Mouse (Mus musculus) liver, embryonic 15.5 days (tissue): ENCODE measurements around the gene Lrig3. TPM values are rescaled to one million over a fixed set of nuclear protein-coding genes. Genes with fewer than 3 reads are reported as not detected.

Experiments used
- ATAC-seq: fragments of 200-750 bp; cut with Nextera tagmentation; 2 replicates; pipeline ENCODE4 v1.8.0; 2017; ENCODE audit warnings: moderate number of reproducible peaks, mild to moderate bottlenecking, moderate library complexity; ENCODE audit not compliant: insufficient read depth
- H3K27ac ChIP-seq: fragments of 300-500 bp; sonication (generic); replicated peaks from 2 replicates; pipeline ENCODE4 v1.5.1; 2015; ENCODE audit warnings: mild to moderate bottlenecking, inconsistent platforms
- H3K27me3 ChIP-seq: fragments of 300-500 bp; sonication (generic); 2 replicates; pipeline ENCODE4 v1.6.1; 2015; ENCODE audit warnings: mild to moderate bottlenecking, inconsistent platforms
- H3K36me3 ChIP-seq: fragments of 300-500 bp; sonication (generic); replicated peaks from 2 replicates; pipeline ENCODE4 v1.6.1; 2015; ENCODE audit warnings: moderate library complexity, mild to moderate bottlenecking, inconsistent platforms
- H3K4me1 ChIP-seq: fragments of 300-500 bp; sonication (generic); replicated peaks from 2 replicates; pipeline ENCODE4 v1.6.1; 2015; ENCODE audit warnings: inconsistent platforms
- H3K4me2 ChIP-seq: fragments of 300-500 bp; sonication (generic); 2 replicates; pipeline ENCODE4 v1.6.1; 2015; ENCODE audit warnings: moderate library complexity, mild to moderate bottlenecking, inconsistent platforms
- H3K4me3 ChIP-seq: fragments of 300-500 bp; sonication (generic); replicated peaks from 2 replicates; pipeline ENCODE4 v1.5.1; 2015; ENCODE audit warnings: mild to moderate bottlenecking, inconsistent platforms
- H3K9ac ChIP-seq: fragments of 300-500 bp; sonication (generic); 2 replicates; pipeline ENCODE4 v1.6.1; 2015; ENCODE audit warnings: moderate library complexity, mild to moderate bottlenecking, inconsistent platforms
- H3K9me3 ChIP-seq: fragments of 300-500 bp; sonication (generic); replicated peaks from 2 replicates; pipeline ENCODE4 v1.6.1; 2016; ENCODE audit warnings: inconsistent platforms
- WGBS: fragments of 180-500 bp; shearing (Covaris S2); methylation state at CpG from one replicate; pipeline ENCODE4 v1.1.7; 2015; ENCODE audit warnings: mixed read lengths; ENCODE audit not compliant: insufficient replicate concordance; 5-methylcytosine and 5-hydroxymethylcytosine counted together
- polyA plus RNA-seq: library from polyadenylated mRNA; unstranded; fragments of >200 nt; fragmentation: Nextera tagmentation; extraction: Ambion mirVana; gene quantifications from 2 replicates; pipeline ENCODE4 v1.2.1, GENCODE M21; 2015

The Lrig3 gene
- polyA plus RNA-seq, 1 experiment from 2014 or later: 0.85 TPM

DNA sequence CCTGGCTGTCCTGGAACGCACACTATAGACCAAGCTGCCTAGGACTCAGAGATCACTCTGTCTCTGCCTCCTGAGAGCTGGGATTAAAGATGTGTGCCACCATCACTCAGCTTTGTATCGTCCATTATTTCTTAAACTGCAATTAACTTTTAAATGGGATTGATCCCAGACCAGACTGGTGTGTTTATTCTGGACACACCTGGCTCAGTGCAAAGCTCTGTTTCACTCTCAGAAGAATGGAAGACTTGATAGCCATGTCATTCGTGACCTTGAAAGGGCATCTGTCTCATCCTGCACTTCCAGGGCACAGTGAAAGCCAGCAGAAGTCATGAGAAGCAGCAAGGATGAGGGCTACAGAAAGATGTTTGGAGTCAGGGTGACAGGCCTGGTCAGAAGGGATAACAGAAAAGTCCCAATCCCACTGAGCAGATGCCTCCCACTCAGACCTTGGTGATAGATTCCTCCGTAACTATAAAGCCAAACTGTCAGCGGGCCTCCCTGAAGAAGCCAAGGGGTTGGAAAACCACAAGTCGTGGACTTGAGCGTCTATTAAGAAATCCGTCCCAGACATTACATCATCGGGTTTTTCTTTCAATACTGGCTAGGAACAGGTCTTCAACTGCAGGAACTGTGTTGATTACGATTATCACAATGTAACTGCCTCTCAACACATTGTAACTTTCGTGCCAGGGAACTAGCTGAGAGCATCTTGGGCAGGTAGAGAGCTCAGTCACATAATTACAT, 25.5 kb upstream of the Lrig3 start:
- no peak for ATAC-seq
- no peaks in the 10 kb centered on the region for H3K4me1 ChIP-seq
- 45% methylated on average over 11 of the region's 11 CpGs for WGBS

GRCm38 (mm10) chr10:125943098-125943497, 22.9 kb upstream of the Lrig3 start:
- Histone ChIP-seq H3K27me3 (no peaks in the 10 kb centered on the region), H3K4me1 (no peaks in the 10 kb centered on the region), H3K4me2 (no peak overlapping the region), H3K27ac (no peak overlapping the region), H3K4me3 (no peak overlapping the region), H3K9ac (no peak overlapping the region), H3K36me3 (no peaks in the 10 kb centered on the region), H3K9me3 (no peaks in the 10 kb centered on the region)
- WGBS: 54% methylated on average over 5 of the region's 5 CpGs
- ATAC-seq: no peak

More for the DNA sequence above, 25.5 kb upstream of the Lrig3 start:
- H3K4me3 ChIP-seq: no peak overlapping the region
- no peak overlapping the region for H3K27ac ChIP-seq
- no peak overlapping the region for H3K9ac ChIP-seq
- H3K9me3 ChIP-seq: no peaks in the 10 kb centered on the region
- no peaks in the 10 kb centered on the region for H3K27me3 ChIP-seq
- H3K36me3 ChIP-seq: no peaks in the 10 kb centered on the region
- H3K4me2 ChIP-seq: no peak overlapping the region

DNA sequence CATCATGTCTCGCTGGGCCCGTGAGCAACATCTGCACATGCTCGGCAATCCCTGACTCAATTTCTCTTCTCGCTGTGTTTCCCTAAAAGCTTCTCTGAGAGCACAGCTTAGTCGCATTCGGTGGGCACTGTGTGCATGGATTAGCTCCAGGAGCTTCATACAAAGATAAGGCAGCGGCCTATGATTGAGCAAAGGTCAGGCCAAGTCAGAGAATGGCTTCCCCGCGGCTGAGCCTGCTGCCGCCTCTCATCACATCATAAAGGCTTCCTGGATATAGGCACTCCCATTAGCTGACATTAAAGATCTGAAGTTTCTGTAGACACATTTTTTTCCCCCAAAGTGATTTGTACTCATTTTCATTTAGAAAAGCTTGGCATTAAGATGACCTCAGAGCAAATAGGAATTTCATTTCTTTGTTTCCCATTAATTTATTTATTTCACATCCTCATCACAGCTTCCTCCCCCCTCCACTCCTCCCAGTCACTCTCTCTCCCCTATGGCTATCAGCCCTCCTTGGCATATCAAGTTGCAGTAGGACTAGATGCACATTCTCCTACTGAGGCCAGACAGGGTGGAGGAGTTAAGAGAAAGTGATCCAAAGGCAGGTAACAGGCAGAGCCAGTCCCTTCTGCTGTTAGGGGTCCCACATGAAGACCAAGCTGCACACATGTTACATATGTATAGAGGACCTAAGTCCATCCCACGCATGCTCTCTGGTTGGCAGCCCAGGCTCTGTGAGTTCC, 21.0 kb upstream of the Lrig3 start:
- WGBS: 67% methylated on average over 11 of the region's 11 CpGs
- Histone ChIP-seq H3K27ac (no peak overlapping the region), H3K4me1 (no peaks in the 10 kb centered on the region), H3K9me3 (no peaks in the 10 kb centered on the region), H3K4me3 (no peak overlapping the region), H3K4me2 (no peak overlapping the region), H3K27me3 (no peaks in the 10 kb centered on the region), H3K36me3 (no peaks in the 10 kb centered on the region), H3K9ac (no peak overlapping the region)
- no peak for ATAC-seq

DNA sequence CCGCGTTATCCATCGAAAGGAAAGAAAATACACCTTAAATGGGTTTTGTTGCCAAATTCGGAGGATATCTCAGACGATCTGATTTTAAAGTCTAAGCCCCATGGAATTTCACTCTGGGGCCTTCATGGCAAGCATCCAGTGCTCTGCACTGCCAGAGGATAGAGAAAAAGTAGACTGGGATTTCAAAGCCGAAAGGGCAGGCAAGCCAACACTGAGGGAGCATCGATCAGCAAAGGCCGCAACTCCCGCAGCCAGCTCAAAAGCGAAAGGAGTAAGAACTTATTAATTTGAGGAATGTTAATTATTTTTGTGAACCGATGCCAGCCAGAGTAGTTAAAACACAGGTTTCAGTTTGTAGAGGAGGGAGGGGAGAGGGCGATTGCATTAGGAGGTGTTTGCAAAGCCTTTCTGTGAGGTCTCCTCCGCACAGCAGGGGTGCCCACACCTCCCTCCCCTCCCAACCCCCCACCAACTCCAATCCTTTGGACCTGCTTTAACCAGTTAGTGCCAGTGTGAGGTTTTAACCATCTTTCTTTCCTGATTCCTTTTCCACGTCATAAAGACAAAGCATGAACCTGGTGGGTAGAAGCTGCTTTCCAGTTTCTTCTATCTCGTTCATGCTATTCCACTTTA, 17.0 kb upstream of the Lrig3 start:
- Histone ChIP-seq H3K9ac (no peak overlapping the region), H3K4me3 (no peak overlapping the region), H3K27ac (no peak overlapping the region), H3K4me2 (peak overlapping the region; percentile 21), H3K36me3 (no peaks in the 10 kb centered on the region), H3K4me1 (no peaks in the 10 kb centered on the region), H3K9me3 (no peaks in the 10 kb centered on the region), H3K27me3 (no peaks in the 10 kb centered on the region)
- 48% methylated on average over 15 of the region's 15 CpGs for WGBS
- ATAC-seq: no peak

- Histone ChIP-seq H3K36me3 (no peaks in the 10 kb centered on the region), H3K4me3 (no peak overlapping the region), H3K4me1 (no peaks in the 10 kb centered on the region), H3K9ac (no peak overlapping the region), H3K4me2 (no peak overlapping the region), H3K9me3 (no peaks in the 10 kb centered on the region), H3K27me3 (no peaks in the 10 kb centered on the region), H3K27ac (no peak overlapping the region)
- WGBS: 45% methylated on average over 5 of the region's 5 CpGs
- ATAC-seq: no peak
Measured at GRCm38 (mm10) chr10:125951633-125952032, 14.3 kb upstream of the Lrig3 start.

GRCm38 (mm10) chr10:125954343-125954742, 11.6 kb upstream of the Lrig3 start:
- Histone ChIP-seq H3K4me2 (no peak overlapping the region), H3K4me1 (no peaks in the 10 kb centered on the region), H3K9me3 (no peaks in the 10 kb centered on the region), H3K4me3 (no peak overlapping the region), H3K36me3 (no peaks in the 10 kb centered on the region), H3K9ac (no peak overlapping the region), H3K27me3 (no peaks in the 10 kb centered on the region), H3K27ac (no peak overlapping the region)
- ATAC-seq: no peak
- WGBS: 64% methylated on average over 7 of the region's 7 CpGs

DNA sequence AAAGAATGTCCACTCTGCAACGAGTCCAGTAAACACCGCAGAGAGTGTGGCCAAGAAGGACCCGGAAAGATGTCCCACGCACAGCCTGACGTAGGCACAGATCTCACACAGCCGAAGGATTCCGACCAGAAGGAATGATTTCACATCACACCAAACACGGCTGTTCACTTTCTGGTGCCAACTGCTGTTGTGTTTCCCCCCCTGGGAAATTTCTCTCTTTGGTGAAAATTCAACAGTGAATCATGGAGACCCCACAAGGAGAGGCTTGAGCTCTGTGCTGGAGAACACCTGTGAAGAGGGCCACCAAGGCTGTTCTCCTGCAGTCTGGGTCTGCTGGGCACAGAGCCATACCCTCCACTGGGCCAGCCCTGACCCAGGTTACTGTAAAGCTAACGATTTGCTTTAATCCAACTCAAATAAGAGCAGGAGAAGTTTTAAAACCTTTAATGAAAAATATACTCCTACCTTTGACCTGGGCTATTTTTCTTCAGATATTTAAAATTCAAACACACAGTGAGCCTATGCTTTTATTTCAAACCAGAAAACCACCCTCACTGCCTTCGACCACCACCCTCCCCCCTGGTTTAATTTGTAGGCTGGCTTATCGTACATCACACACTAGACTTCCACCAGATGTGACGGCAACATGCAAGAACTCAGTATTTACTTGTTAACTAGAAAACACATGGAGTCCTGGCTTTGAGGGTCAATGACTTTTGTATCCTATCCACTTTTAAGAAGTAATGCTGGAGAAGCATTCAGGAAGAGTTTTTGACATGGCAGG, 11.0 kb upstream of the Lrig3 start:
- ATAC-seq: no peak
- Histone ChIP-seq H3K36me3 (no peaks in the 10 kb centered on the region), H3K4me1 (no peaks in the 10 kb centered on the region), H3K27ac (no peak overlapping the region), H3K9me3 (no peaks in the 10 kb centered on the region), H3K4me2 (no peak overlapping the region), H3K9ac (no peak overlapping the region), H3K27me3 (no peaks in the 10 kb centered on the region), H3K4me3 (no peak overlapping the region)
- 70% methylated on average over 12 of the region's 12 CpGs for WGBS

DNA sequence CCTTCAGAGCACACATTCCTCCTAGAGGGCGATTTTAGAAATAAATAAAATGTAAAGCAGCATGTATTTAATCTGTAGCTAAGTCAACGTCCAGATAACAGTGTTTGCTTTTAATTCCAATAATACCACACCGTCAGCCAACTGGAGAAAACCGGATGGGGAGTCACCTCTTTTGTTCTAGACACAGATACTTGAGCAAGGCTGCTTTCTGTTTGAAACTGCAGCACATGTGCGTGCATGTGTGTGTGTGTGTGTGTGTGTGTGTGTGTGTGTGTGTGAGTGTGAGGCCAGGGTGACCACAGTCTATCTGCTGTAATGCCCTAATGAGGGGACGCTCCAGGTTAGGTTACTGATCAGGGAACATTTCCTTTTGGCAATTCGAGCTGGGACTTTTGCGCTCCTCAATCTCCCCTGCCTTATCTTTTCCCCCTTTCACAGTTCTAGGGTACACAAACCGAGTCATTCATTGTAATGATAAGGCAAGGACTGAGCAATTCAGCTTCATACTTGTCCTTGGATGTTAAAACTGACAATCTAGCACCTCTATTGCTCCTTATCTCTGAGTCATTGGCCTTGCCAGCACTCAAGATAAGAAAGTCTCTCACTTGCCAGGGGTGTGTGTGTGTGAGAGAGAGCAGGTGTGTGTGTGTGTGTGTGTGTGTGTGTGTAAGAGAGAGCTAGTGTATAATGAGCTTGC, 4.4 kb upstream of the Lrig3 start:
- 32% methylated on average over 9 of the region's 9 CpGs for WGBS
- Histone ChIP-seq H3K9ac (no peak overlapping the region), H3K4me1 (no peaks in the 10 kb centered on the region), H3K4me2 (no peak overlapping the region), H3K27ac (no peak overlapping the region), H3K27me3 (peaks cover 12% of the 10 kb centered on the region), H3K36me3 (no peaks in the 10 kb centered on the region), H3K9me3 (no peaks in the 10 kb centered on the region), H3K4me3 (no peak overlapping the region)
- ATAC-seq: no peak

DNA sequence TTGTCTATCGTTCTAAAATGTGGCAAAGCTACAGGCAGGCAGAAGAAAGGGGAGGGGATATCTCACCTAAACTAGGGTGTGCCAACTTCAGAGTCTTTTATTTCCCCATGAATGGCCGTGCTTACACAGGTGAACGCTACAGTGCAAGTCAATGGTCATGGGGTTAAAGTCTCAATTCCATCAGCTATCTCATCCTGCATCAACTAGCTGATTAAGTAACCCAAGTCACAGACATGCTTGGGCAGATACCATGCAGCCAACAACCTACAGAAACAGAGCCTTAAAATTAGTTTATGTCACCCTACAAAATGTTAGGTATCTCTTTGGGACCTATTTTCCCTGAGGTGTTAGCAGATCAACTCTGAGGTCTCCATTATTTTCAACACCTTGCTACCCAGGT, 1.3 kb upstream of the Lrig3 start:
- no peaks in the 10 kb centered on the region for H3K9me3 ChIP-seq
- peaks cover 33% of the 10 kb centered on the region for H3K27me3 ChIP-seq
- no peak overlapping the region for H3K4me2 ChIP-seq
- no peaks in the 10 kb centered on the region for H3K4me1 ChIP-seq
- H3K9ac ChIP-seq: no peak overlapping the region
- no peak overlapping the region for H3K4me3 ChIP-seq
- no peaks in the 10 kb centered on the region for H3K36me3 ChIP-seq
- no peak overlapping the region for H3K27ac ChIP-seq
- WGBS: 58% methylated on average over 3 of the region's 3 CpGs
- no peak for ATAC-seq

- 1% methylated on average over 56 of the region's 59 CpGs for WGBS
- ATAC-seq: peak; percentile 56
- H3K27ac ChIP-seq: no peak overlapping the region
Measured at GRCm38 (mm10) chr10:125966481-125967251, 698 bp downstream of the Lrig3 start.

More at GRCm38 (mm10) chr10:125966481-125967251, 698 bp downstream of the Lrig3 start:
- peaks cover 33% of the 10 kb centered on the region for H3K27me3 ChIP-seq
- H3K4me2 ChIP-seq: peak overlapping the region; percentile 72
- H3K36me3 ChIP-seq: no peaks in the 10 kb centered on the region
- peak overlapping the region; percentile 58 for H3K4me3 ChIP-seq
- H3K9me3 ChIP-seq: no peaks in the 10 kb centered on the region
- H3K4me1 ChIP-seq: no peaks in the 10 kb centered on the region
- H3K9ac ChIP-seq: peak overlapping the region; percentile 30; the same call in 1 of the 2 replicates
